Mouse (Mus musculus): Measurements from ENCODE around the gene Sfxn2.
A peak's percentile ranks its signal among the peaks of the same experiment; 100 is the strongest.

Gene Sfxn2

DNA sequence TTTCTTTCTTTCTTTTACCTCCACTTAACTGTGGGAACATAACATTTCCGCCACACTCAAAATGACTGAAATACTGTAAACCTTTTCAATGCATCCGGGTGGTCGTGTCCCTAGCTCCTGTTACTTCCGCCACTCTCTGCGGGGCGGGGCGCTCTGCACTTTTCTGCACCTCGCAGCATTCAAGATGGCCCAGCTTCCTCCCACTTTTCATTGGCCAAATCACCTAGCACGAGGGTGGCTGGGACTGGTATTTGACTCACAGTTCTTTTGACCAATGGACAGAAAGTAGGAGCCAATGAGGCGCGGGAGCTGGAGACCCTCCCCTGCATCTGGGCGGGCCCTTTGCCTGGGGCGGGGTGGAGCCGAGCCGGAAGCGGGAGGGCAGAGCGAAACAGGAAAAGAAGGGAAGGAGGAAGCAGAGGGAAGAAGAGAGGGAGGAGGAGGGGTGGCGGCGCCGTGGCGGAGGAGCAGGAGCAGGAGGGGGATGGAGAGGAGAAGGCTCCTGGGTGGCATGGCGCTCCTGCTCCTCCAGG, 25.6 kb downstream of the Sfxn2 start, which contains the start of gene Wbp1l:
Gene Wbp1l (plus strand): TSS at position 365 of the 533 bp plus-strand sequence.
- DNase-seq (ENCODE audit: low read depth, low spot score), result peak; percentile 100

GRCm38 (mm10) chr19:46599375-46600256, 26.5 kb downstream of the Sfxn2 start:
- peak; percentile 50 for DNase-seq (ENCODE audit: low read depth, low spot score)

GRCm38 (mm10) chr19:46600371-46600770, 27.2 kb downstream of the Sfxn2 start:
- DNase-seq (ENCODE audit: low read depth, low spot score), result peak; percentile 82

GRCm38 (mm10) chr19:46601491-46601890, 28.3 kb downstream of the Sfxn2 start:
- no peak for DNase-seq (ENCODE audit: low read depth, low spot score)

- DNase-seq (ENCODE audit: low read depth, low spot score), result no peak
These were observed 29.2 kb downstream of the Sfxn2 start for GRCm38 (mm10) chr19:46602406-46602805.

GRCm38 (mm10) chr19:46606718-46607117, 33.6 kb downstream of the Sfxn2 start:
- DNase-seq (ENCODE audit: low read depth, low spot score), result no peak

- DNase-seq (ENCODE audit: low read depth, low spot score), result peak; percentile 32
These were observed 34.3 kb downstream of the Sfxn2 start for GRCm38 (mm10) chr19:46607424-46607823.

- DNase-seq (ENCODE audit: low read depth, low spot score), result peak; percentile 14
These were observed 35.0 kb downstream of the Sfxn2 start for GRCm38 (mm10) chr19:46608158-46608557.

DNA sequence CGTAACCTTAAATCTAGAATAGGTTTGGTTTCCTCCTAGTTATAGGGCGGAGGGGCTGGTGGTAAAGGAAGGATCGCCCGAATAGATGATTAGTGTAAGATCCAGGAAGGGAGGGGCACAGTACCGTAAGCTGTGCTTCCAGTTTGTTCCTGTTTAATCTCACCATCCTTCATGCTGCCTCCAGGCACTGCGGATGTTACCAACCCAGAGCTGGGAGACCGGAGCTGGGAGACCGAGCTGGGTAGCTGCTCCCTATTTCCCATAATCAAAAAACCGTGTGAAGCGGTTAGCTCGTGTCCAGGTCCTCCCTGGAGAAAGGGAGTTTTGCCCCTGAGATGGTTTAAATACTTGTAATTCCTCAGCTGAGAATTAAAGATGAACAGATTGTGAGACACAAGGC, 43.2 kb downstream of the Sfxn2 start:
- DNase-seq (ENCODE audit: low read depth, low spot score), result no peak

DNA sequence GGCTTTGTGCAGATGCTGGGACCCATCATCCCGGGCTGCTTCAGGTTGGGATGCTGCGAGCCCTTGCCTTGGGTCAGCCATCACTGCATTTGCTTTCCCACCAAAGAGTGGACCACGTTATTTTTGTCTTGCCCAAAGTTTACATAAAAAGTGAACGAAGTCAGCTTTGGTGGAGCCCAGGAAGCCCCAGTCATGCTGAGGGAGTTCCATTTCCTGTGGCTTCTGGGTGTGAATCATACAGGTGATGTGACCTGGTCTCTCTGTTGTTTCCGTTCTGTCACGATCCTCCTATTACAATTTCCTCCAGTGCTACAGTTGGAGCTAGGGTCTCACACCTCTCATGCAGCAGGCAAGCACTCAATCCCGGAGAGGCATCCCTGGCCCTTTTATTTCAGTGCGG, 44.2 kb downstream of the Sfxn2 start:
- DNase-seq (ENCODE audit: low read depth, low spot score), result no peak

- DNase-seq (ENCODE audit: low read depth, low spot score), result no peak
These were observed 45.2 kb downstream of the Sfxn2 start for GRCm38 (mm10) chr19:46618322-46618721.

DNA sequence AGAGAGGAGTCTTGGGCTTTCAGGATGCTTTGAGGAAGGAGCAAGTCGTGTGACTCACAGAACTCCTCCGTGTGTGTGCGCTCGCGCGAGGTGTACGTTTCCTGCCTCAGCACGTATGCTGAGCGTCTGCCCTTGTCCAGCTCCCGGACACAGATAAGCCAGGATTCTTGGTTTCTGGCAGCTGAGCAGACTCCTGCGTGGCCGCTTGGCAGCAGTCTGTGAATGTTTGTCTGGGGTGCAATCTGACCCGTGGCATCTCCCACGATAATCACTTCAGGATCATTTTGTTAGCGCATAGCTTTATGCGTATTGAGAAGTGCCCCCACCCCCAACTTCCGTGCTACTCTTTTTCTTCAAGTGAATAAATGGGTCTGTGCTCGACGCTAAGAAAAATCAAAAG, 45.8 kb downstream of the Sfxn2 start:
- no peak for DNase-seq (ENCODE audit: low read depth, low spot score)

DNA sequence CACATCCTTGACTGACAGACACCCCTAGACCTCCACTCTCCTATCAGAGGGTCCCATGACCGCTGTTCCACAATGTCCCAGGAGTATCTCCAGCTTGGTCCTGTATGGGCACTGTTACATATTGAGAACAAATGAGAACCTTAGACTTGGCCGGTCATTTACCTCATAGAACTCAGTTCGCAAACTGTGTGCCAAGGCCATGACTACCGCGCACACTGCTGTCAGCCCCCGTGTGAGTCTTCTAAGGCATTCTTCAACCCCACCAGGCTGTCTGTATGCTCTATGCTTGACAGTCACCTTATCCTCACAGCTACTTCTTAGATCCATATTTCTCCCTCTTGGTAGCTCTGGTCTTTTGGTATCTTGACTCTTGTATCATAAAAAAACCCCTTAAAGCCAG, 46.4 kb downstream of the Sfxn2 start:
- DNase-seq (ENCODE audit: low read depth, low spot score), result no peak

DNA sequence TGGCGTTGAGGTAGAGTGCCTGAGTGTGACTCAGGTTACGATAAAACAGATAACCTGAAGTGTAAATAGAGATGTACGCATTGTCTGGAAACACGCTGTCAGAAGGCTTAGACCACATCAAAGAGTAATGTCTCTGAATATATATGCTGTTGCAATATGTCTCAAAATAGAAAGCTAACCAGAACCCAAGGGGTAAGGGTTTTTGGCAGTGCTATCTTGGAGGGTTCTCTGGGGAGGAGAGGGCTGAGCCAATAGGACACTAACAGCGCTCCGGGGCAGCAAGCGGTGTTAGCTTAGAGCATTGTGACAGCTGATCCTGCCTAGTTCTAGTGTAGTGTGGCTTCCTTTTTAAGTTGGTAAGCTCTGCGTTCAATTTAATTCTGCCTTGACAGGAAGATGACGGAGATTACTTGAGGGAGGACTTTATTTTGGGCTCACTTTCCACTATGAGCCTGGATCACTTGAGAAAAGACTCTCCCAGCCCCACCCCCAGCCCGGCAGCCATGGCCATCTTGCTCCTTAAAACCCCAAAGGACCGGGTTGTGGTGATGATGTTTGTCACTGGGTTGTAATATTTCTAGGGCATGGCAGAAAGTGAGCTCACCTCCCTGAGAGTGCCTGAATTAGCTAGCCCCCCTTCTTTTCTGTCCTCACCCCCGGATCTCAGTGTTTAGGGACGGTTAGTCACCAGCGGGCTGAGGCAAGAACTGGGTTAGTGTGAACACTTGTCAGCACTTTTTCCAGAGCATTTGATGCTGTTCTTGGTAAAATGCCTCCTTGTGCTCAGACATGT, 47.0 kb downstream of the Sfxn2 start:
- DNase-seq (ENCODE audit: low read depth, low spot score), result peak; percentile 28

DNA sequence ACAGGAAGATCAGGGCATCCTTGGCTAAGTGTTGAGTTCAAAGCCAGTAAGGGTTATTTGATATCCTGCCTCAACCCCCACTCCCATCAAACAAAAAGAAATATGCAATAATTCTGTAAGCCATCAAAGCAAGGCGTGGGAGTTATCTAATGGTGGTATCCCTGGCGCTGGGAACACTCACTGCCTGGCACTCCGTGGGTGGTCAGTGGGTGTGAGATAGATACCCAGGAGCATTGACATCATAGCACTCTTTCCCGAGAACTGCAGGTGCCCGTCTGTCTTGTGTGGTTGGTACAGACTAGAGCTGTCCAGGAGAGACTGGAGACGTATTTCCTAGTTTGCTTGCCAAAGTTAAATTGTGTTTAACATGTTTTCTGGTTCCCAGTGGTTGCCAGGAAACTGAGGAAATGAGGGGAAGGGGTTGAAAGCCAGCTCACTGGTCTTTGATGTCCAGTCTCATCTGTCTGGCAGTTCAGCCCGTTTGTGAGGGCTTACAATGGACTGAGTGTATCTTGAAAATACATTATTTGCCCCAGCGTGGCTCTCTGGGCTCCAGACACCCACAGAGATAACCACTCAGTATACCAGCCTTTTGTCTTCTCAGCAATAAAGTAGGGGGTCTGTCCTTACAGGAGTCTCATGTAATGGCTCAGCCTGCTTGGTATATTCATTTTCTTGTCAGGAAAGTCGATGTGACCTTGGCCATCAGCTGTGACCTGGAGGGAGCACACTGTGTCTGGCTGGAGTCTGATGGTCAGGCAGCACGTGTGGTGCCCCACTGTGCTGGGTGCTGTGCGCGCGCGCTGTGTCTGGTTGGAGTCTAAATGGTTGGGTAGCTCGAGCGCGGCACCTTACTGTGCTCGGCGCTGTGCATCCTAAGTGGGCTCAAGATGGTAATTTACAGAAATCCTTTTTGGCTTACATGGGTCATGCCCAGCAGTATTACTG, 48.3 kb downstream of the Sfxn2 start:
- DNase-seq (ENCODE audit: low read depth, low spot score), result no peak

DNA sequence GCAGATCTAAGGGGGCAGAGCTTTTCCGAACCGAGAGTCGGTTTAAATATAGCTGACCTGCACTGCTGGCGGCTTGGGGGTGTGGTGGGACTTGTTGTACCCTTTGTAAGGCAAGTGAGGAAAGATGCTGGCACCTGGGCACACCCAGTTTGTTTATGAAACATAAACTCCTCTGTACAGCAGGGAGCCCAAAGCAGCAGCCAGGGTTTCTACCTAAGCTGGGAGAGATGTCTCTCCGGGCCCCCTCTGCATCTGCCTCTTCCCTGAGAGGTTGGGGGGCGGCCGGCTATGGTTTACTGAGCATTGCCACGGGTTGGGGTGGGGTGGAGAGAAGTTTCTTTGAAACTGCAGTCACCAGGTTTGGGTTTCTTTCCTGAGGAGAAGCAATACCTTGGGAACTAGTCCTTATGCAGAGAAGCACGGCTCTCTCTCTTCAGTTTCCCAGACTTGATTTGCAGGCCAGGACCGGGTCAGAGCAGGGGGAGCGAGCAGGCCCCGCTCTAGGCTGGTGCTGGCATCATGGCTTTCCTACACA, 49.6 kb downstream of the Sfxn2 start:
- no peak for DNase-seq (ENCODE audit: low read depth, low spot score)

DNA sequence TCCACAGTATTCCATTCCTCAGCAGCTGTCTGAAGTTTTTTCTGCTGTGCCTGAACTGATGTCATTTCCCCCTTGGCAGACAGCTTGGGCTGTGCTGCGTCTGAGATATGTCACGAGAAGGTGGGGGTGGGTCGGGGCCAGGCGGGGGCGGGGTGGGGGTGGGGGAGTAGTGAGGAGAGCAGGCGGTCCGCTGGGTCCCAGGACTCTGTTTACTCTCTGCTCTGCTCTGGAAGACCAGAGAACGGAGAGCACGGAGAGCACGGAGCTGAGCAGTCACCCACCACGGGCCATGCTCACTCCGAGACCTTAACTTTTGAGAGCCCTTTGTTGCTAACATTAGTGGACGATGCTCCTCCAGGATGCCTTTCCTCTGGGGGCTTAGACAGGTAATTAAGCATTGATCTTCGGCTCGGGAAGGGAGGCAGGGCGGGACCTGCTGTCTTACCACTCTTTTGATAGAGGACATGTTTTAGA, 50.1 kb downstream of the Sfxn2 start:
- no peak for DNase-seq (ENCODE audit: low read depth, low spot score)

GRCm38 (mm10) chr19:46623790-46624772, 50.9 kb downstream of the Sfxn2 start:
- DNase-seq (ENCODE audit: low read depth, low spot score), result no peak

DNA sequence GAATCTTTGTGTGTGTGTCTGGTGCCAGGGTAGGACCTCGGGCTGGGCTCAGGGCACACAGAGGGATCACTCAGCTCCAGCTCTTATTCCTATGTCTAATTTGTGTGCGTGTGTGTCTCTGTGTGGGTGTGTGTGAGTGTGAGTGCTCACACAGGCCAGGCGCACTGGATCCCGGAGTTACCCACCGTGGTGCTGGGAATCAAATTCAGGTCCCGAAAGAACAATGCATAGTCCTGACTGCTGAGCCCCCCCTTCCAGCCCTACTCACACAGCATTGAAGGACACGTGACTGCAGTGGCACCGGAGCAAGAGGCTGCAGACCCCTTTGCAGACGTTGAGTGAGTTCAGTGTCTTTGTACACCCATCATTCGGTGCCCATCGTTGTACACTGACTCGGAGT, 51.9 kb downstream of the Sfxn2 start:
- DNase-seq (ENCODE audit: low read depth, low spot score), result no peak

GRCm38 (mm10) chr19:46625519-46625918, 52.4 kb downstream of the Sfxn2 start:
- no peak for DNase-seq (ENCODE audit: low read depth, low spot score)
